In the genomic region with DNA sequence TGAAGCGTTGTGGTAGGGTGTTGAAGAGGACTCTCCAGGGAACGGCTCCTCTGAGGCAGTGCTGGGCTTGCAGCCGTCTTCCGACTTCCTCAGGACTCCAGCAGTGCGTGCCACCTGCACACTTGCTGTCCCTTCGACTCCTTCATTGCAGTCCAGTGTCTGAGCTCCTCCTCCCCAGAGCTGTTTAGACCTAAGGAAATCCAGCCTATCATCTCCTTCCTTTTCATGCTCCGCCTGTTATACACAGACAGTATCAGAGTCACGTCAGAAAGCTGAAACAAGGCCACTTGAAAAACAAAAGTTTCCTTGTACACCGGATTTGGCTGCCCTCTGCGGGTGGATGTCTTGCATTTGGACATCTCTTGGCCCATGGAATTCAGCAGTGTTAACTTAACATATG, we compare ENCODE assay signal across 11 mouse cellular contexts. TPM values are rescaled to one million over a fixed set of nuclear protein-coding genes. Genes with fewer than 3 reads are reported as not detected.
A peak's percentile ranks its signal among the peaks of the same experiment; 100 is the strongest.
DNase-seq lines count a peak whose midpoint lies in the region; ATAC-seq and TF ChIP-seq lines count a peak whose summit lies in the region.
"Had no signal": no experiment of that assay in that cellular context is flagged by ENCODE, and none has a peak within 500 bp of the region (broad histone marks: within the 10 kb centered on the region; RNA-seq: fewer than 3 reads in every experiment).

No protein-coding gene starts in this region.

- peak; percentile 13 for DNase-seq in embryo, embryonic 10 days (ENCODE audit: low spot score)
- DNase-seq in embryo, embryonic 10.5 days (ENCODE audit: low spot score), result no peak
- no peak for DNase-seq in midbrain, postnatal 0 days (ENCODE audit: low spot score)
- no peak for DNase-seq in midbrain, embryonic 11.5 days (ENCODE audit: low spot score, missing footprints)
- no peak for DNase-seq in stomach, postnatal 0 days (ENCODE audit: low spot score)
- DNase-seq in right cerebral cortex, postnatal 4 days, result no peak
- DNase-seq: left cerebral cortex, postnatal 4 days had no signal

- no peaks in the 10 kb centered on the region for H3K27me3 ChIP-seq in midbrain, postnatal 0 days (ENCODE audit: insufficient read depth, low read length)
- no peaks in the 10 kb centered on the region for H3K27me3 ChIP-seq in midbrain, embryonic 11.5 days (ENCODE audit: control insufficient read depth, insufficient read depth, low read length)
- no peaks in the 10 kb centered on the region for H3K27me3 ChIP-seq in heart, embryonic 16.5 days (ENCODE audit: control insufficient read depth, insufficient read depth, low read length)
- H3K27me3 ChIP-seq in stomach, postnatal 0 days (ENCODE audit: control insufficient read depth, insufficient read depth, low read length), result no peaks in the 10 kb centered on the region
- H3K27me3 ChIP-seq in hindbrain, embryonic 12.5 days, result no peaks in the 10 kb centered on the region
- H3K27me3 ChIP-seq: hindbrain, embryonic 15.5 days; midbrain, embryonic 12.5 days had no signal

- H3K4me2 ChIP-seq in midbrain, postnatal 0 days (ENCODE audit: low read depth, low read length, poor library complexity, severe bottlenecking), result no peak overlapping the region
- no peak overlapping the region for H3K4me2 ChIP-seq in midbrain, embryonic 11.5 days
- H3K4me2 ChIP-seq in heart, embryonic 16.5 days (ENCODE audit: low read depth, low read length), result peak overlapping the region; percentile 33
- no peak overlapping the region for H3K4me2 ChIP-seq in stomach, postnatal 0 days (replicated peaks; ENCODE audit: low read depth)
- no peak overlapping the region for H3K4me2 ChIP-seq in hindbrain, embryonic 12.5 days (replicated peaks)
- H3K4me2 ChIP-seq: hindbrain, embryonic 15.5 days; midbrain, embryonic 12.5 days had no signal

- H3K4me1 ChIP-seq in midbrain, postnatal 0 days (ENCODE audit: insufficient read depth, low read length), result no peaks in the 10 kb centered on the region
- no peaks in the 10 kb centered on the region for H3K4me1 ChIP-seq in midbrain, embryonic 11.5 days (ENCODE audit: control insufficient read depth, insufficient read depth, low read length)
- no peaks in the 10 kb centered on the region for H3K4me1 ChIP-seq in heart, embryonic 16.5 days (ENCODE audit: control insufficient read depth, insufficient read depth, low read length)
- H3K4me1 ChIP-seq in stomach, postnatal 0 days (replicated peaks; ENCODE audit: control insufficient read depth, insufficient read depth), result no peaks in the 10 kb centered on the region
- H3K4me1 ChIP-seq in hindbrain, embryonic 12.5 days, result 0 out of 2 replicates have a peak, but pooled peaks cover 2% of the 10 kb centered on the region
- H3K4me1 ChIP-seq: hindbrain, embryonic 15.5 days; midbrain, embryonic 12.5 days had no signal

- H3K4me3 ChIP-seq in midbrain, postnatal 0 days (ENCODE audit: low read depth, low read length), result no peak overlapping the region
- no peak overlapping the region for H3K4me3 ChIP-seq in midbrain, embryonic 11.5 days (ENCODE audit: low read depth, low read length)
- no peak overlapping the region for H3K4me3 ChIP-seq in heart, embryonic 16.5 days (ENCODE audit: low read length)
- no peak overlapping the region for H3K4me3 ChIP-seq in stomach, postnatal 0 days (ENCODE audit: low read depth, low read length)
- H3K4me3 ChIP-seq in hindbrain, embryonic 12.5 days, result no peak overlapping the region
- H3K4me3 ChIP-seq: hindbrain, embryonic 15.5 days; midbrain, embryonic 12.5 days had no signal

- peaks cover 8% of the 10 kb centered on the region for H3K36me3 ChIP-seq in midbrain, postnatal 0 days (ENCODE audit: insufficient read depth, low read length)
- no peaks in the 10 kb centered on the region for H3K36me3 ChIP-seq in midbrain, embryonic 11.5 days (ENCODE audit: control insufficient read depth, insufficient read depth, low read length)
- no peaks in the 10 kb centered on the region for H3K36me3 ChIP-seq in heart, embryonic 16.5 days (ENCODE audit: control insufficient read depth, insufficient read depth)
- H3K36me3 ChIP-seq in stomach, postnatal 0 days (ENCODE audit: control insufficient read depth, insufficient read depth, low read length), result no peaks in the 10 kb centered on the region
- H3K36me3 ChIP-seq in hindbrain, embryonic 12.5 days, result no peaks in the 10 kb centered on the region; the same call in 1 of the 2 replicates

- 68% methylated on average over 10 of the region's 10 CpGs for WGBS in midbrain, postnatal 0 days
- WGBS in midbrain, embryonic 11.5 days, result 75% methylated on average over 10 of the region's 10 CpGs
- WGBS in heart, embryonic 16.5 days, result 44% methylated on average over 10 of the region's 10 CpGs
- WGBS in stomach, postnatal 0 days, result 69% methylated on average over 10 of the region's 10 CpGs
- 64% methylated on average over 10 of the region's 10 CpGs for WGBS in hindbrain, embryonic 12.5 days

- no peaks in the 10 kb centered on the region for H3K9me3 ChIP-seq in midbrain, postnatal 0 days (ENCODE audit: low read length)
- H3K9me3 ChIP-seq in midbrain, embryonic 11.5 days (ENCODE audit: control insufficient read depth, low read length), result no peaks in the 10 kb centered on the region
- no peaks in the 10 kb centered on the region for H3K9me3 ChIP-seq in heart, embryonic 16.5 days (replicated peaks; ENCODE audit: control insufficient read depth, low read length)
- no peaks in the 10 kb centered on the region for H3K9me3 ChIP-seq in stomach, postnatal 0 days (ENCODE audit: control insufficient read depth, low read length)
- H3K9me3 ChIP-seq in hindbrain, embryonic 12.5 days (replicated peaks), result no peaks in the 10 kb centered on the region
- H3K9me3 ChIP-seq: hindbrain, embryonic 15.5 days; midbrain, embryonic 12.5 days had no signal

- TF ChIP-seq CTCF in midbrain, postnatal 0 days (IDR thresholded peaks at IDR 0.05), result peak; percentile 26
- peak; percentile 28; the same call in 1 of the 2 replicates for TF ChIP-seq CTCF in stomach, postnatal 0 days (IDR thresholded peaks at IDR 0.05; ENCODE audit: low read depth)

- H3K9ac ChIP-seq in midbrain, postnatal 0 days (replicated peaks; ENCODE audit: low read length, poor library complexity, severe bottlenecking), result no peak overlapping the region
- no peak overlapping the region for H3K9ac ChIP-seq in midbrain, embryonic 11.5 days (ENCODE audit: low read length)
- H3K9ac ChIP-seq in heart, embryonic 16.5 days (ENCODE audit: low read length), result no peak overlapping the region
- H3K9ac ChIP-seq in stomach, postnatal 0 days (ENCODE audit: low read length), result no peak overlapping the region
- no peak overlapping the region for H3K9ac ChIP-seq in hindbrain, embryonic 12.5 days
- H3K9ac ChIP-seq: hindbrain, embryonic 15.5 days; midbrain, embryonic 12.5 days had no signal

- no peak for ATAC-seq in midbrain, postnatal 0 days (ENCODE audit: low FRiP score)
- ATAC-seq in midbrain, embryonic 11.5 days (ENCODE audit: low FRiP score), result no peak
- peak; percentile 73; the same call in 1 of the 2 replicates for ATAC-seq in heart, embryonic 16.5 days (replicated peaks; ENCODE audit: extremely low read depth, insufficient read depth, low FRiP score)
- ATAC-seq in stomach, postnatal 0 days (ENCODE audit: low FRiP score, low TSS enrichment), result no peak
- no peak for ATAC-seq in hindbrain, embryonic 12.5 days (ENCODE audit: low FRiP score)

- no peak for TF ChIP-seq EP300 in stomach, postnatal 0 days (optimal IDR thresholded peaks at IDR 0.05)

- H3K27ac ChIP-seq in midbrain, postnatal 0 days (ENCODE audit: low read depth, low read length), result no peak overlapping the region
- H3K27ac ChIP-seq in midbrain, embryonic 11.5 days (ENCODE audit: low read depth, low read length), result no peak overlapping the region
- H3K27ac ChIP-seq in heart, embryonic 16.5 days (ENCODE audit: low read length), result no peak overlapping the region
- H3K27ac ChIP-seq in stomach, postnatal 0 days (replicated peaks), result no peak overlapping the region
- H3K27ac ChIP-seq in hindbrain, embryonic 12.5 days, result no peak overlapping the region
- H3K27ac ChIP-seq: hindbrain, embryonic 15.5 days; midbrain, embryonic 12.5 days had no signal

RNA-seq across cellular contexts. Expression of a gene that starts 41.7 kb away (rescaled TPM):
- 9.2 and 10.9 TPM in 2 replicates for total RNA-seq in midbrain, postnatal 0 days (2014; rRNA removed)
- 18.6 and 19.8 TPM in 2 replicates for polyA plus RNA-seq in midbrain, postnatal 0 days (2015; fragmentation: Nextera tagmentation; extraction: Ambion mirVana)
- polyA plus RNA-seq in midbrain, embryonic 11.5 days (2014; fragmentation: Nextera tagmentation; extraction: Ambion mirVana), result 14.3 and 14.9 TPM in 2 replicates
- polyA plus RNA-seq in heart, embryonic 16.5 days (2015; fragmentation: Nextera tagmentation; extraction: Ambion mirVana), result 9.4 and 11.5 TPM in 2 replicates
- 5.7 and 6.6 TPM in 2 replicates for polyA plus RNA-seq in stomach, postnatal 0 days (2015; fragmentation: Nextera tagmentation; extraction: Ambion mirVana)
- polyA plus RNA-seq in hindbrain, embryonic 12.5 days (2016; fragmentation: Nextera tagmentation; extraction: Ambion mirVana), result 40.9 and 49.9 TPM in 2 replicates
